Mouse (Mus musculus) small intestine, adult 2 months (tissue): Measurements from ENCODE around the gene Sidt1.

Experiments
- CTCF ChIP-seq: fragments of 200-500 bp; IDR thresholded peaks from 2 replicates; pipeline ENCODE4 v1.5.1; 2012; ENCODE audit warnings: low read depth, mild to moderate bottlenecking, control low read depth, inconsistent platforms, low read length, moderate library complexity, mixed read lengths; ENCODE audit not compliant: insufficient replicate concordance, insufficient read length; ENCODE audit errors: extremely low read depth
- POLR2A ChIP-seq: fragments of 200-500 bp; IDR thresholded peaks from 2 replicates; pipeline ENCODE4 v1.6.1; 2012; ENCODE audit warnings: low read depth, mild to moderate bottlenecking, control low read depth, inconsistent platforms, low read length, moderate library complexity

GRCm38 (mm10) chr16:44381578-44381977, 48.6 kb upstream of the Sidt1 start:
- TF ChIP-seq POLR2A = no peak
- TF ChIP-seq CTCF = no peak
